Mouse (Mus musculus) forebrain, embryonic 16.5 days (tissue): ENCODE results near the gene Exoc8. TPM values are rescaled to one million over a fixed set of nuclear protein-coding genes. Genes with fewer than 3 reads are reported as not detected.
A peak's percentile ranks its signal among the peaks of the same experiment; 100 is the strongest.

Source experiments
- ATAC-seq: fragments of 200-750 bp; cut with Nextera tagmentation; 2 replicates; pipeline ENCODE4 v1.8.0; 2017; ENCODE audit warnings: mild to moderate bottlenecking, moderate library complexity
- H3K27ac ChIP-seq: fragments of 300-500 bp; sonication (generic); 2 replicates; pipeline ENCODE4 v1.5.1; 2014; ENCODE audit warnings: low read length, control low read depth
- H3K27me3 ChIP-seq: fragments of 300-500 bp; sonication (generic); replicated peaks from 2 replicates; pipeline ENCODE4 v1.6.1; 2014; ENCODE audit warnings: low read length; ENCODE audit not compliant: control insufficient read depth, insufficient read depth
- H3K36me3 ChIP-seq: fragments of 300-500 bp; sonication (generic); 2 replicates; pipeline ENCODE4 v1.6.1; 2014; ENCODE audit not compliant: control insufficient read depth, insufficient read depth
- H3K4me1 ChIP-seq: fragments of 300-500 bp; sonication (generic); replicated peaks from 2 replicates; pipeline ENCODE4 v1.6.1; 2014; ENCODE audit warnings: low read length; ENCODE audit not compliant: control insufficient read depth, insufficient read depth
- H3K4me2 ChIP-seq: fragments of 300-500 bp; sonication (generic); 2 replicates; pipeline ENCODE4 v1.6.1; 2014; ENCODE audit warnings: mild to moderate bottlenecking, low read length, control low read depth
- H3K4me3 ChIP-seq: fragments of 300-500 bp; sonication (generic); replicated peaks from 2 replicates; pipeline ENCODE4 v1.5.1; 2014; ENCODE audit warnings: mild to moderate bottlenecking, low read length, control low read depth
- H3K9ac ChIP-seq: fragments of 300-500 bp; sonication (generic); replicated peaks from 2 replicates; pipeline ENCODE4 v1.6.1; 2014; ENCODE audit warnings: low read depth, low read length, control low read depth
- H3K9me3 ChIP-seq: fragments of 300-500 bp; sonication (generic); 2 replicates; pipeline ENCODE4 v1.6.1; 2016; ENCODE audit warnings: low read length; ENCODE audit not compliant: control insufficient read depth
- WGBS: fragments of 180-500 bp; shearing (Covaris S2); extraction: QIAGEN DNeasy Blood & Tissue Kit; methylation state at CpG from one replicate; pipeline ENCODE4 v1.1.7; 2014; 5-methylcytosine and 5-hydroxymethylcytosine counted together
- polyA plus RNA-seq: library from polyadenylated mRNA; unstranded; fragments of >200 nt; fragmentation: Nextera tagmentation; extraction: Ambion mirVana; gene quantifications from 2 replicates; pipeline ENCODE4 v1.2.1, GENCODE M21; 2015

The Exoc8 gene
- polyA plus RNA-seq, 1 experiment from 2014 or later, result 15.0 TPM

DNA sequence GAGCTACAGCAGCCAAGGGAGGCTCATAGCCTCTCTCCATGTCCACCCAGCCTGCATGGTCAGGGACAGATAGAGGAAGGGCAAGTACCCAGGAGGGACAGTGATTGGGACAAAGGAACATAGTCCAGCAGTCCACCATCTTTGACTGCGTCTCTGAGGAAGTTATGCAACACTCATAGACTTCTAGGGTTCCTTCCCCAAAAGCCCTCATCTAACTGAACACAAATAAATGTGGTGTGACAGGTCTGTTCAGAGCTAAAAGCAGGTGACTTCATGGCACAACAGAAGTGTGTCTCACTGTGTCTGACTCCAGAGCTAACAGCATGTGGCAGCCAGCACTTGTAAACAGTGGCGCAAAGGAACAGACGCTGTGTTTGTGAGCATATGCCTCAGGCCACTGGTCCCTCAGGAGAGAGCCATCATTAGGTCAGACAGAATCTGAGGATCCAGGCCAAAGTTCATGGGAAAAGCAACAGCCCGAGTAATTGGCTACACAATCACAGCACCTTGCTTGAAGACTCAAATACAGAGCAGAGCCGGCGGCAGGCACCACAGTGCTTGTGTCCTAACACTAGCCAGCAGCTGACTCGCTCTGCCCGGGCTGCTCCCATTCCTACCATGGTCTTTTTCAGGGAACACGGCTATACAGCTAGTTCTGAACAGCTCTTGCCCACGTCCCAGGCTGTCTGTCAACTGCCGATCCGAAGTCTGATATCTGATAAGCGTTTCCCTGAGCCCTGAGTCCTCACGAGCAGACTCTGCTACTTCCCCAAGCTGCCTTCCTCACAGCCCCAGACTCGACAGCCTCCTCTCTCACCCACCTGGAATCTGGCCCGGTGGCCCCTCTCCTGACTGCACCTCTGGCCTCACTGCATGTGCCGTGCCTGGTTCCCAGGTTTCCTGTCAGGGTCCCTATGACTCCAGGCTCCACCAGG, 14.7 kb upstream of the Exoc8 start:
- Histone ChIP-seq H3K27ac (no peak overlapping the region), H3K4me2 (no peak overlapping the region), H3K27me3 (no peaks in the 10 kb centered on the region), H3K9ac (no peak overlapping the region), H3K36me3 (peaks cover 33% of the 10 kb centered on the region), H3K9me3 (peaks cover 2% of the 10 kb centered on the region; the same call in 1 of the 2 replicates), H3K4me3 (no peak overlapping the region), H3K4me1 (no peaks in the 10 kb centered on the region)
- WGBS, result 86% methylated on average over 17 of the region's 17 CpGs
- no peak for ATAC-seq

DNA sequence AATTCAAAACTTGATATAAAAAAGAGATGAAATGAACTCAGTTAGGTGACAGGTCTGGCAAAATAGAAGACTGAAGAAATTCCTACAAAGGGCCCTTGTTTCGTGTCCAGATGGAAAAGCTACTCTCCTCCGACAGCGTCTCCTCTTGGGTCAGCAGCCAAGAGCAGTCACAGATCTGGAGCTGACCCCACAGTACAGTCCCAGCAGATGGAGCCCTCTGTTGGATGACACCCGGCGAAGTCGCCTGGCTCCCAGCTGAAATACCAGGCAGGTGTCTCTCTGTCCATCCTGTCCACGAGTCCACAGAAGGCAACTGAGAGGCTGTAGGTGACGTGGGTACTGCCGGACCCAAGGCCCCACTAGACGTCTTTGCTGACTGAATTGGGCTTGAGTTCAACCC, 12.8 kb upstream of the Exoc8 start:
- WGBS, result 88% methylated on average over 10 of the region's 10 CpGs
- no peaks in the 10 kb centered on the region for H3K27me3 ChIP-seq
- H3K4me3 ChIP-seq, result no peak overlapping the region
- H3K9me3 ChIP-seq, result peaks cover 2% of the 10 kb centered on the region; the same call in 1 of the 2 replicates
- ATAC-seq, result no peak
- no peak overlapping the region for H3K4me2 ChIP-seq
- peaks cover 33% of the 10 kb centered on the region for H3K36me3 ChIP-seq
- no peak overlapping the region for H3K27ac ChIP-seq
- H3K4me1 ChIP-seq, result no peaks in the 10 kb centered on the region
- H3K9ac ChIP-seq, result no peak overlapping the region

DNA sequence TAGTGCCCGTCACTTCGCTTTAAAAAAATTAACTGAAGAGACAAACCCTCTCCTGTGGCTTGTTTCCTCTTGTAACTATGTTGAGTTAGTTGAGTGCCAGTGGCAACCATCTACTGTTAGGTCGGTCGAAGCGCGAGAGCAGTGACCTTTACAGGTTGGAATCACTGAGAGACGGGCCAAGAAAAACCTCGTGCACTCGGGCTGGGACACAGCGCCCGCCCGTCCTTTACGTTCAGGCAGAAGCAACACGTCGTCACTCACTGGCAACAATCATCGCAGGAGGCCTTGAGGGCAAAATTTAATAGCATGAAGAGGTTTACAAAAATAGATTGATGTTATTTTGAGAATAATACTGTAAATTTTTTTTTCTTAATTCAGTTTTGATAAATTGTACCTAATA, 12.4 kb upstream of the Exoc8 start:
- no peak for ATAC-seq
- peaks cover 2% of the 10 kb centered on the region; the same call in 1 of the 2 replicates for H3K9me3 ChIP-seq
- H3K36me3 ChIP-seq, result peaks cover 29% of the 10 kb centered on the region
- H3K4me3 ChIP-seq, result no peak overlapping the region
- no peak overlapping the region for H3K27ac ChIP-seq
- WGBS, result 93% methylated on average over 16 of the region's 16 CpGs
- H3K4me1 ChIP-seq, result no peaks in the 10 kb centered on the region
- no peaks in the 10 kb centered on the region for H3K27me3 ChIP-seq
- no peak overlapping the region for H3K9ac ChIP-seq
- no peak overlapping the region for H3K4me2 ChIP-seq

DNA sequence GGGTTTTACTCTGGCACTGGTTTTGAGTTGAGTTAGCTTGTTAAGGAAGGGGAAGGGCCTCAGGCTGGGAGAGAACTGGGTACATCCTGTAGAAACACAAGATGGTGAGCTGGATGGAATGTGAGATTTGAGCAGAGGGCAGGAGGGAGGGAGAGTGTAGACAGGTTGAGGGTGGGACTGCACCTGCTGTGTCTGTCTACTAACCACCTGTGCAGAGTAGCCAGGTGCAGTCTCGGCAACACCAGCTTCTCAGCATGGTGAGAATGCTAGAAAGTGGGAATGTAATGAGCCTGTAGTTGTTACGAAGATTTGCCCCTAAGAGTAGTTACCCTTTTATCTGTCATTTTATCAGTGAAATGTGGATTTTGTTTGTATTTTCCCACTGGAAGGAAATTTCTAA, 8.0 kb upstream of the Exoc8 start:
- Histone ChIP-seq H3K9ac (no peak overlapping the region), H3K4me2 (no peak overlapping the region)

DNA sequence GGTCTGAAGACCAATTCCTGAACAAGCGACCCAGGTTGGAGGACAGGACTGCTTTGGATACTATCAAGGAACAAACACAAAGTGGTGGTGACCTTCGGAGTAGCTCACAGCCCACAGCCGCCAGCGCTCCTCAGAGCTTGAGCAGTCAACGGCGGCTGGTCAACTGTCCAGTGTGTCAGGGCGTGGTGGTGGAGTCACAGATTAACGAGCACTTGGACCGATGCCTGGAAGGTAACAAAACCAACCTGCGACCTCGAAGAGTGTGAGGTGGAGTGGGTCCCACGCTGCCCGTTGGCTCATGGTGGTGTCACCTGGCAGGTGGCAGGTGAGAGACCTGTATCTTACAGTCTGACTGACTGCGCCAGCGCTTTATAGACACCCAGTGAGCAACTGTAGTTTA, 5.7 kb upstream of the Exoc8 start:
- no peak overlapping the region for H3K4me3 ChIP-seq
- H3K4me1 ChIP-seq, result peaks cover 12% of the 10 kb centered on the region
- no peak for ATAC-seq
- no peaks in the 10 kb centered on the region for H3K9me3 ChIP-seq
- no peak overlapping the region for H3K9ac ChIP-seq
- no peaks in the 10 kb centered on the region for H3K27me3 ChIP-seq
- H3K4me2 ChIP-seq, result no peak overlapping the region
- H3K36me3 ChIP-seq, result peaks cover 27% of the 10 kb centered on the region; the same call in 1 of the 2 replicates
- 96% methylated on average over 15 of the region's 15 CpGs for WGBS
- no peak overlapping the region for H3K27ac ChIP-seq

More for the DNA sequence above, 8.0 kb upstream of the Exoc8 start:
- Histone ChIP-seq H3K4me1 (no peaks in the 10 kb centered on the region), H3K9me3 (no peaks in the 10 kb centered on the region), H3K27me3 (no peaks in the 10 kb centered on the region), H3K36me3 (peaks cover 33% of the 10 kb centered on the region), H3K4me3 (no peak overlapping the region), H3K27ac (no peak overlapping the region)
- 91% methylated on average over 2 of the region's 2 CpGs for WGBS
- ATAC-seq, result no peak

DNA sequence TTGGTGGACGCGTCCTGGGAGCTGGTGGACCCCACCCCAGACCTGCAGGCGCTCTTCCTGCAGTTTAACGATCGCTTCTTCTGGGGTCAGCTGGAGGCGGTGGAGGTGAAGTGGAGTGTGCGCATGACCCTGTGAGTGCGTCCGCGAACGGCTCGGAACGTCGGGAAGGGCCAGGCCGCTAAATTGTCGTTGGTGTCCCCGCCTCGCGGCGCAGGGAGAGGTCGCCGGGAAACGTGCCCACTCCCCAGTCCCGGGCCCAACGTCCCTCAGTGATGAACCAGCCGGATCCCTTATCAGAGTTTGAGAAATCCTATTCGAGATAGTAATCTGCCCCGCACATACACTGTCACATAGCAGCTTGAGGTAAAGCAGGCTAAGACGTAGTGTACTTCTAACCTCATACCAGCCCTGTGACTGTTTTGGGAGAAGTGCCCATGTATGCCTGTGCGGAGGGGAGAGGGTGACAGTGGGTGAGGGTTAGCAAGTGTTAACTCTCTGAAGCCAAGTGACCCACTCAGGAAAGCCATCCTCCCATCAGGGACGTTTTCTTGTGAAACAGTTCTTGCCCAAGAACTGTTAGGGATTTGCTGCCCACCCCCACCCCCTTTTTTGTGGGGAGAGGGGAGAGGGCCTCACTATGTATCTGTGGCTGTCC, 873 bp upstream of the Exoc8 start:
- H3K9me3 ChIP-seq, result no peaks in the 10 kb centered on the region
- peak overlapping the region; percentile 100 for H3K4me3 ChIP-seq
- H3K9ac ChIP-seq, result peak overlapping the region; percentile 88
- peaks cover 29% of the 10 kb centered on the region for H3K36me3 ChIP-seq
- no peaks in the 10 kb centered on the region for H3K27me3 ChIP-seq
- H3K4me1 ChIP-seq, result peaks cover 32% of the 10 kb centered on the region
- H3K4me2 ChIP-seq, result peak overlapping the region; percentile 96
- WGBS, result 6% methylated on average over 31 of the region's 31 CpGs
- H3K27ac ChIP-seq, result peak overlapping the region; percentile 79; the same call in 1 of the 2 replicates
- ATAC-seq, result no peak

DNA sequence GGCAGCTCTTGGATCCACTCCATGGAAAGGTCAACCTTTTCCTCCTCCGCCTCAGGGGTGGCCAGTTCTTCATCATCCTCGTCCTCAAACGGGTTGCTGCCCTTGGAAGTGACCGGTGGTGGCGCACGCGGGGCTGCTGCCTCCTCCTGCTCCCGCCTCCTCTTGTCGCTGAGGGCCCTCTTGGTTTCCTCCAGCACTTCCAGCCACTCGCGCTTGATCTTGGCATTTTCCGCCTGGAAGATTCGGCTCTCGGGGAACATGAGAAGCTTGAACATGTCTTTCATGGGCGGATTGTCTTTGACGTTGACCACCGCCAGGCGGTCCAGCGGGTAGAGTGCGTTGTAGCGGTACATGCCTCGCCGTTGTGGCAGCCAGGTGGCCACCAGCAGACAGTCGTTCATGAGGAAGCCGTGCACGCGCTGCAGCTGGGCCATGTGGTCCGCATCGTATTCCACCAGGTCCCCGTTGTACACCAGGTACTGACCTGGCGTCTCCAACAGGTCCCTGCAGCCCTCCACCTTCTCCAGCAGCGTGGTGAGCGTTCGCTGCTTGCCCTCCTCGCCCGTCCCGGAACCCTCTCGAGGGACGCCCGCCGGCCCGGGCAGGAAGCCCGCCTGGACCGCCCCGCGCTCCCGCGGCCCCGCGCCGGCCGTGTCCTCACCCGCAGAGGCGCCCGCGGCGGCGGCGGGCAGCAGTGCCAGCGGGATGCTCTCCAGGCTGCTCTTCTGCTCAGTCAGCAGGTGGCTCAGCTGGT, 696 bp downstream of the Exoc8 start:
- H3K27ac ChIP-seq, result peak overlapping the region; percentile 87
- no peaks in the 10 kb centered on the region for H3K9me3 ChIP-seq
- 2% methylated on average over 60 of the region's 60 CpGs for WGBS
- H3K4me2 ChIP-seq, result peak overlapping the region; percentile 89
- H3K4me3 ChIP-seq, result peak overlapping the region; percentile 100
- peak; percentile 16 for ATAC-seq
- H3K36me3 ChIP-seq, result peaks cover 16% of the 10 kb centered on the region
- H3K9ac ChIP-seq, result peak overlapping the region; percentile 88
- H3K27me3 ChIP-seq, result no peaks in the 10 kb centered on the region
- H3K4me1 ChIP-seq, result peaks cover 34% of the 10 kb centered on the region

DNA sequence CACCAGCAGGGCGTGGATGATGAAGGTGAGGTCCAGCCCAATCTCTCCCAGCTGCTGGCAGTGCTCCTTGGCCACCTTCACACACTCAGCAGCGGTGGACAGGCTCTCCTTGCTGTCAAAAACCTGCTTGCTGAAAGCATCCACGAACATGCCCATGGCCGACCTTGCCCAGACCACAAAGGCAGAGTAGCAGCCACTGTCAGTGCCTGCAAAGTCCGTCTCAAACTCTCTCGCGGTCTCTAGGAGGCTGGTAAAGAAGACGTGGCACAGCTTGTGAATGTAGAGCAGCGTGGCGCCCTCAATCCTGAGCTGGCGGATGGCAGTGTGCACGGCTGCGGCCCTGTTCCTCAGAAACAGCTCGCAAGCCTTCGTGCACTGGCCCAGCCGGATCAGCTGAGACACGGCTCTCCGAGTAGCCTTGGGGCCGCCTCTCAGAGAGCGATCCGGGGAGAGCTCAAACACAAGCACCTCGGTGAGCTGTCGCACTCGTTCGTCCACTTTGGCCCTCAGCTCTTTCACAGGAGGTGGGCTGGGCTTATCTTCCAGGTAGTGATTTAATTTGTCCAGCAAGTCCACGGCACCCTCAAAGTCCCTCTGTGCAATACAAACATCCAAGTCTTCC, 1.4 kb downstream of the Exoc8 start:
- Histone ChIP-seq H3K4me1 (peaks cover 34% of the 10 kb centered on the region), H3K27ac (peak overlapping the region; percentile 87)
- 84% methylated on average over 26 of the region's 26 CpGs for WGBS

More for the DNA sequence above, 1.4 kb downstream of the Exoc8 start:
- peaks cover 12% of the 10 kb centered on the region for H3K36me3 ChIP-seq
- peak overlapping the region; percentile 88 for H3K9ac ChIP-seq
- no peaks in the 10 kb centered on the region for H3K9me3 ChIP-seq
- ATAC-seq, result no peak
- H3K4me2 ChIP-seq, result peak overlapping the region; percentile 89
- peak overlapping the region; percentile 100 for H3K4me3 ChIP-seq
- H3K27me3 ChIP-seq, result no peaks in the 10 kb centered on the region
